Mouse (Mus musculus) CH12.LX (cell line): Measurements from ENCODE around the gene Ogdh.

Source experiments
- CTCF ChIP-seq, 2 experiments: IDR thresholded peaks in 1 of 2; conservative IDR thresholded peaks in 1 of 2; 2 replicates each; pipeline ENCODE4 v1.5.1; 2011 to 2012; ENCODE audit warnings: low read depth in 2 of 2, low read length in 2 of 2, improper control_type of control experiment in 1 of 2, inconsistent platforms in 1 of 2, mild to moderate bottlenecking in 1 of 2, moderate library complexity in 1 of 2
- IRF4 ChIP-seq: IDR thresholded peaks from 2 replicates; pipeline ENCODE4 v1.6.1; 2014; ENCODE audit warnings: low read depth, mild to moderate bottlenecking, inconsistent platforms, low read length, improper control_type of control experiment

DNA sequence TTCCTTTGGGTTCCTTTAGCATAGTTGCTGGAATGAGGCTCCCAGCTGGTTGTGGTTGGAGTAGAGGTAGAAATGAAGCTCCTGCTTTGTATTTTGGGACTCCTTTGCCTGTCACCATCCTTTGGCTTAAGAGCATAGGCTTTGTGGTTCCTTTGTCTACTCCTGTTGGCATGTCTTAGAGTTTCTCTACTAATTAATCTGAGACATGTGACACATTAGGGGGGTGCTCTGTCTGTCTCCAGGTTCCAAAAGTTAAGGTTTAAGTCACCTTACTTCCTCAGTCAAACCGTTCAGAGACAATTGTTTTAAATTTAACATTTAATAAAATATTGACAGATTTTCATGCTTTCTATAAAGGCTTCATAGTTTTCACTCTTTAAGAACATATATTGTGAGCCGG, 2.2 kb downstream of the Ogdh start:
- TF ChIP-seq IRF4: no peak
- no peak for TF ChIP-seq CTCF (conservative IDR thresholded peaks at IDR 0.05 in 1 of 2, IDR thresholded peaks at IDR 0.05 in 1 of 2; ENCODE audit: low read depth in 2 of 2, low read length in 2 of 2)
